Mouse (Mus musculus) mouse trophoblast stem cell (cell line): ENCODE results near the gene Dhx37.
"Not testable (repeated sequence)": the region's sequence is repeated elsewhere in the genome, so short reads cannot be mapped to it uniquely, and the experiment has no call there.

Source experiments
- in situ Hi-C, 2 experiments: fragments of 300-500 bp; cut with MseI, MboI; formaldehyde crosslinking; loops; 2 replicates in 1 of 2; 3 replicates in 1 of 2; pipeline ENCODE4 v1.15.1; 2025

Dhx37 gene

GRCm38 (mm10) chr5:125408842-125409241 lies 25.1 kb downstream of the Dhx37 start:
- in situ Hi-C loops, result no loop called here

GRCm38 (mm10) chr5:125407910-125408575 lies 25.9 kb downstream of the Dhx37 start:
- in situ Hi-C loops, result no loop called here

- in situ Hi-C loops, result no loop called here
Measured at GRCm38 (mm10) chr5:125407020-125407830, 26.7 kb downstream of the Dhx37 start.

GRCm38 (mm10) chr5:125406322-125407016 lies 27.5 kb downstream of the Dhx37 start:
- in situ Hi-C loops, result no loop called here

GRCm38 (mm10) chr5:125405546-125406248 lies 28.2 kb downstream of the Dhx37 start:
- in situ Hi-C loops, result no loop called here

- in situ Hi-C loops, result no loop called here
Measured at GRCm38 (mm10) chr5:125404903-125405545, 28.9 kb downstream of the Dhx37 start.

- in situ Hi-C loops, result no loop called here
Measured at GRCm38 (mm10) chr5:125404536-125404902, 29.4 kb downstream of the Dhx37 start.

- in situ Hi-C loops, result no loop called here
Measured at GRCm38 (mm10) chr5:125403481-125404465, 30.1 kb downstream of the Dhx37 start.

GRCm38 (mm10) chr5:125402991-125403390 lies 30.9 kb downstream of the Dhx37 start:
- in situ Hi-C loops, result no loop called here

- in situ Hi-C loops, result no loop called here
Measured at GRCm38 (mm10) chr5:125402476-125402875, 31.4 kb downstream of the Dhx37 start.

GRCm38 (mm10) chr5:125400903-125401302 lies 33.0 kb downstream of the Dhx37 start:
- in situ Hi-C loops, result no loop called here

- in situ Hi-C loops, result no loop called here
Measured at GRCm38 (mm10) chr5:125395008-125395407, 38.9 kb downstream of the Dhx37 start.

- in situ Hi-C loops, result no loop called here
Measured at GRCm38 (mm10) chr5:125393622-125394603, 40.0 kb downstream of the Dhx37 start.

- in situ Hi-C loops, result no loop called here
Measured at GRCm38 (mm10) chr5:125392977-125393621, 40.8 kb downstream of the Dhx37 start.

- in situ Hi-C loops, result no loop called here
Measured at GRCm38 (mm10) chr5:125392618-125392976, 41.3 kb downstream of the Dhx37 start.

GRCm38 (mm10) chr5:125392176-125392575 lies 41.7 kb downstream of the Dhx37 start:
- in situ Hi-C loops, result not testable (repeated sequence)

- in situ Hi-C loops, result no loop called here
Measured at GRCm38 (mm10) chr5:125391609-125392008, 42.3 kb downstream of the Dhx37 start.

GRCm38 (mm10) chr5:125390906-125391477 lies 42.9 kb downstream of the Dhx37 start:
- in situ Hi-C loops, result no loop called here
